Comparison of ENCODE assay signal across 14 mouse cellular contexts in the genomic region with DNA sequence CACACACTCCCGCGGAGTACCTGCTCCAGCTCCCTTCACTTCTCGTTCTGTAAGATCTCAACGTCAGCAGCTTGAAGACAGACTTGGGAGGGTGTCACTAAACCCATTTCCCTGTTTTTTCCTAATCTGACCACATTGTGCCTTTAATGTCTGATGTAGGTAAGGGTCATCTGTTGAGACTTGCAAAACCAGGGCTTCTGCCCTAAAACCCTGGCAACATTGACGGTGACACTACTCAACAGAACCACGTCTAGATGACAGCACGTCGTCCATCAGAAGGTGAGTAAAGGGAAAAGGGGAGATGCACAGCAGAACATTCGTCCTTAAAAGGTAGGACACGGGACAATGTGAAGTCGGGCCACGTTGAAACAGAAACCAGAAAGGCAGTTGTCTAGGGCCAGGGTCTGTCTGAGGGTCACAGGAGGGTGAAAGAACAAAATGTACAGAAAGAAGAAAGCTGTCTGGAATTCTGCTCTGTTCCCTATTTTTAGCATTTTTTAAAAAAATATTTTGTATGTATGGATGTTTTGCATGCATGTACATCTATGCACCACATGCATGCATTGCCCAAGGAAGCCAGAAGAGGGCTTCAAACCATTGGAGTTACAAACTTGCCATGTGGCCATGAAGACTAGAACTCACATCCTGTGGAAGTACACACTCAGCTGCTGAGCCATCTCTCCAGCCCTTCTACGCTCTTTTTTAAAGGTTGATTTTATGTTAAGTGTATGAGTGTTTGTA. TPM values are rescaled to one million over a fixed set of nuclear protein-coding genes. Genes with fewer than 3 reads are reported as not detected.
DNase-seq lines count a peak whose midpoint lies in the region; ATAC-seq lines count a peak whose summit lies in the region.
"Had no signal": no experiment of that assay in that cellular context is flagged by ENCODE, and none has a peak within 500 bp of the region (broad histone marks: within the 10 kb centered on the region; RNA-seq: fewer than 3 reads in every experiment).

No protein-coding gene starts in this region.

- no peak overlapping the region for H3K27ac ChIP-seq in liver, embryonic 11.5 days (ENCODE audit: low read depth, low read length)
- no peak overlapping the region for H3K27ac ChIP-seq in liver, embryonic 12.5 days
- H3K27ac ChIP-seq: heart, embryonic 15.5 days; lung, embryonic 15.5 days; stomach, embryonic 15.5 days had no signal

- no peak overlapping the region for H3K4me2 ChIP-seq in liver, embryonic 11.5 days
- no peak overlapping the region for H3K4me2 ChIP-seq in liver, embryonic 12.5 days
- H3K4me2 ChIP-seq: heart, embryonic 15.5 days; lung, embryonic 15.5 days; stomach, embryonic 15.5 days had no signal

- no peaks in the 10 kb centered on the region for H3K4me1 ChIP-seq in liver, embryonic 11.5 days (replicated peaks; ENCODE audit: control insufficient read depth, insufficient read depth, low read length)
- H3K4me1 ChIP-seq in liver, embryonic 12.5 days = 0 out of 2 replicates have a peak, but pooled peaks cover under 1% of the 10 kb centered on the region
- H3K4me1 ChIP-seq: stomach, embryonic 15.5 days had no signal

- H3K27me3 ChIP-seq in liver, embryonic 11.5 days (replicated peaks; ENCODE audit: control insufficient read depth, insufficient read depth, low read length) = no peaks in the 10 kb centered on the region
- H3K27me3 ChIP-seq in liver, embryonic 12.5 days (replicated peaks) = no peaks in the 10 kb centered on the region
- H3K27me3 ChIP-seq: heart, embryonic 15.5 days; lung, embryonic 15.5 days; stomach, embryonic 15.5 days had no signal

- 93% methylated on average over 13 of the region's 13 CpGs for WGBS in liver, embryonic 11.5 days
- WGBS in liver, embryonic 12.5 days (ENCODE audit: insufficient replicate concordance) = 86% methylated on average over 13 of the region's 13 CpGs

- DNase-seq in liver, embryonic 11.5 days (ENCODE audit: low spot score) = peak; percentile 6
- DNase-seq in 3T3-L1 (ENCODE audit: low read depth, low spot score) = peak; percentile 47
- peak; percentile 8 to 14 for DNase-seq in B cell, adult 2 months
- no peak for DNase-seq in embryo, embryonic 10 days (ENCODE audit: low spot score)
- no peak for DNase-seq in gastrocnemius, postnatal 4 days (ENCODE audit: low spot score in 2 of 2)
- no peak for DNase-seq in gastrocnemius, postnatal 25 days
- DNase-seq: right cerebral cortex, postnatal 25 days had no signal

- ATAC-seq in liver, embryonic 11.5 days (replicated peaks; ENCODE audit: low FRiP score) = no peak
- ATAC-seq in liver, embryonic 12.5 days = no peak
- ATAC-seq in granulocyte monocyte progenitor cell, adult 5-6 weeks (replicated peaks; ENCODE audit: poor library complexity, severe bottlenecking) = peak; percentile 56
- ATAC-seq: hindbrain, embryonic 16.5 days had no signal

- H3K9me3 ChIP-seq in liver, embryonic 11.5 days (ENCODE audit: control insufficient read depth, low read length) = no peaks in the 10 kb centered on the region
- no peaks in the 10 kb centered on the region for H3K9me3 ChIP-seq in liver, embryonic 12.5 days (replicated peaks)
- H3K9me3 ChIP-seq: G1E; heart, embryonic 15.5 days; lung, embryonic 15.5 days; stomach, embryonic 15.5 days had no signal

- peaks cover 6% of the 10 kb centered on the region; the same call in 1 of the 2 replicates for H3K36me3 ChIP-seq in liver, embryonic 11.5 days (ENCODE audit: control insufficient read depth, insufficient read depth, low read length)
- H3K36me3 ChIP-seq in liver, embryonic 12.5 days = peaks cover 50% of the 10 kb centered on the region

- no peak overlapping the region for H3K4me3 ChIP-seq in liver, embryonic 11.5 days (ENCODE audit: low read depth, low read length)
- no peak overlapping the region for H3K4me3 ChIP-seq in liver, embryonic 12.5 days
- H3K4me3 ChIP-seq: heart, embryonic 15.5 days; lung, embryonic 15.5 days; stomach, embryonic 15.5 days had no signal

- no peak overlapping the region for H3K9ac ChIP-seq in liver, embryonic 11.5 days (ENCODE audit: low read depth, low read length)
- H3K9ac ChIP-seq in liver, embryonic 12.5 days = no peak overlapping the region
- H3K9ac ChIP-seq: heart, embryonic 15.5 days; lung, embryonic 15.5 days; stomach, embryonic 15.5 days had no signal

RNA-seq across cellular contexts. Expression of gene Ppp1r21, which starts 38.4 kb away (rescaled TPM):
- 16.2 and 16.6 TPM in 2 replicates for polyA plus RNA-seq in liver, embryonic 11.5 days (2014; fragmentation: Nextera tagmentation; extraction: Ambion mirVana)
- 8.8 and 11.2 TPM in 2 replicates for polyA plus RNA-seq in liver, embryonic 12.5 days (2016; fragmentation: Nextera tagmentation; extraction: Ambion mirVana)
- 56.3 and 72.2 TPM in 2 replicates for total RNA-seq in granulocyte monocyte progenitor cell, adult 5-6 weeks (2014; fragmentation: Nextera tagmentation)
- 58.0 and 81.3 TPM in 2 replicates for total RNA-seq in granulocyte monocyte progenitor cell, adult 5-6 weeks (2017)
- 10 to 100 TPM; 18.5 to 18.6 TPM for total RNA-seq in gastrocnemius, postnatal 4 days (2021)
- total RNA-seq in gastrocnemius, postnatal 25 days (2021) = 1 to 10 TPM; 4.9 to 5.1 TPM

RNA-seq across cellular contexts. Expression of gene Foxn2, which starts 51.0 kb away (rescaled TPM):
- 15.0 and 15.3 TPM in 2 replicates for polyA plus RNA-seq in liver, embryonic 11.5 days (2014; fragmentation: Nextera tagmentation; extraction: Ambion mirVana)
- 17.5 and 18.5 TPM in 2 replicates for polyA plus RNA-seq in liver, embryonic 12.5 days (2016; fragmentation: Nextera tagmentation; extraction: Ambion mirVana)
- total RNA-seq in granulocyte monocyte progenitor cell, adult 5-6 weeks (2014; fragmentation: Nextera tagmentation) = 33.1 and 34.4 TPM in 2 replicates
- 45.1 and 49.9 TPM in 2 replicates for total RNA-seq in granulocyte monocyte progenitor cell, adult 5-6 weeks (2017)
- 10 to 100 TPM; 22.4 to 24.1 TPM for total RNA-seq in gastrocnemius, postnatal 4 days (2021)
- total RNA-seq in gastrocnemius, postnatal 25 days (2021) = 10 to 100 TPM in 1 of 2 experiments, 1 to 10 TPM in 1; 9.3 to 10.9 TPM

Comparison
In these comparisons a context has a peak if more than half of its experiments do, and no peak if none do; other contexts are left out.
1. DNase-seq: peak in liver, embryonic 11.5 days (single experiment), 3T3-L1 (single experiment) and B cell, adult 2 months (2 of 2); none in embryo, embryonic 10 days (single experiment), gastrocnemius, postnatal 4 days (0 of 2) and gastrocnemius, postnatal 25 days (single experiment).